Mouse (Mus musculus): Measurements from ENCODE around the gene Hils1.
A peak's percentile ranks its signal among the peaks of the same experiment; 100 is the strongest.

The Hils1 gene

GRCm38 (mm10) chr11:94989562-94990017 lies 22.2 kb downstream of the Hils1 start:
- DNase-seq, result peak; percentile 91

DNA sequence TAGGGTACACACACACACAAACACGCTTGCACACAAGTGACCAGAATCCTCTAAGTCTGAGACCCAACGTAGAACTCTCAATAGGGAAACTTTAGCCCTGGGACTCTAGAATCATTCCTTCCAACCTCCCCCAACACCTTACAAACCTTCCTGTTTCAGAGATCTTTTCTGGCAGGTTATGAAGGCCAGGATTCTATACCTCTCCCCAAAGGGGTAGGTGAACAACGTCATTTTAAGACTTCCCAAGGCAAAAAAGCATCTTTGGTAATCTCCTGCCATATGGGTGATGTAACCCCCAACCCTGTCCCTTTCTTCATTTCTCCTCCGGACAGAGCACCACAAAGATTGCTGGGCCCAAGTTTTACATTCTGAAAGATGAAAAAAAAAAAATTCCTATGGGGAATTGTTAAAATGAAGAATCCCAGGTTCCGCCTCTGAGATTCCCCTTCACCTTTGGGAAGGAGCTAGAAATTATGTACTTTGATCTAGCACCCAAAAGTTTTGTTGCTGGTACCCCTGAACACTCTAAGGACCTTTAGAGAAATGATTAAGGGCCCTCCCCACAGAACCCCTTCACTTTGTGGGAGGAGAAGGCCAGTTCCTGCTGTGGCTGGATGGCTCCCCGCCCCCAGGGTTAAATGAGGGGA lies 22.8 kb downstream of the Hils1 start:
- DNase-seq, result no peak

DNA sequence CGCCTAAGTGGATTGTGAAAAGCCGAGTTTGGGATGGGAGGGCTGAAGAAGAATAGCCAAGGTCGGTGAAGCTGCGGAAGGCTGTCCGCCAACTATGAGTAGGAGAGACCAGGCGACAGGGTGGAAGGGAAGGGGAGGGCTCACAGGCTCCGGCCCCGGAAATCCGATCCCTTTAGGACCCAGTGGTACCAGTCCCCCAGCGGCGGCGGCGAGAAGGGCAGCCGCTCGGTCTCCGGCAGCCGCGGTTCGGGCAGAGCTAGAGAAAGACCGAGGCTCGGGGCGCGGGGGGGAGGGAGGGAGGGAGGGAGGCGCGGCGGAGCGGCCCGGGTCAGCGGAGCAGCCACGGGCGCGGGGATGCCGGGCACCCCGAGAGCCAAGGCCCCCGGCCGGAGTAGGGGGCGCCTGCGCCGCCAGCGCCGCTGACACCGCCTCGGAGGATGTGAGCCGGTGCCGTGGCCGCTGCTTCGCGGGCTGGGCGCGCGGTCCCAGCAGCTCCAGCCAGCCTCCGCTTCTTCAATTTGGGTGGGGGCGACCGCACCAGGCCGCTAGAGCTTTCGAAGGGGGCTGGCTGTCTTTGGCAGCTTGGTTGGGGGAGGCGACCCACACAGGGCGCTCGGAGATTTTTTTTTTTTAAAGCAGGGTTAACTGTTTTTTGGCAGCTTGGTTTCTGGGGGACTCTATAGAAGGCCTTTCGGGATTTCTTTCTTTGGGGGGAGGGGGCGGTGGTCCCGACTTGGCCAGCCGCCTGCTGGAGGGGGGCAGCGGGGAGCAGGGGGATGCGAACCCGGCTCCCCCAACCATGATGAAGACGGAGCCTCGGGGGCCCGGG lies 23.6 kb downstream of the Hils1 start, which contains the start of gene Ppp1r9b:
TSS of gene Ppp1r9b (plus strand) at position 287 of the 829 bp plus-strand sequence.
- DNase-seq, result peak; percentile 94

DNA sequence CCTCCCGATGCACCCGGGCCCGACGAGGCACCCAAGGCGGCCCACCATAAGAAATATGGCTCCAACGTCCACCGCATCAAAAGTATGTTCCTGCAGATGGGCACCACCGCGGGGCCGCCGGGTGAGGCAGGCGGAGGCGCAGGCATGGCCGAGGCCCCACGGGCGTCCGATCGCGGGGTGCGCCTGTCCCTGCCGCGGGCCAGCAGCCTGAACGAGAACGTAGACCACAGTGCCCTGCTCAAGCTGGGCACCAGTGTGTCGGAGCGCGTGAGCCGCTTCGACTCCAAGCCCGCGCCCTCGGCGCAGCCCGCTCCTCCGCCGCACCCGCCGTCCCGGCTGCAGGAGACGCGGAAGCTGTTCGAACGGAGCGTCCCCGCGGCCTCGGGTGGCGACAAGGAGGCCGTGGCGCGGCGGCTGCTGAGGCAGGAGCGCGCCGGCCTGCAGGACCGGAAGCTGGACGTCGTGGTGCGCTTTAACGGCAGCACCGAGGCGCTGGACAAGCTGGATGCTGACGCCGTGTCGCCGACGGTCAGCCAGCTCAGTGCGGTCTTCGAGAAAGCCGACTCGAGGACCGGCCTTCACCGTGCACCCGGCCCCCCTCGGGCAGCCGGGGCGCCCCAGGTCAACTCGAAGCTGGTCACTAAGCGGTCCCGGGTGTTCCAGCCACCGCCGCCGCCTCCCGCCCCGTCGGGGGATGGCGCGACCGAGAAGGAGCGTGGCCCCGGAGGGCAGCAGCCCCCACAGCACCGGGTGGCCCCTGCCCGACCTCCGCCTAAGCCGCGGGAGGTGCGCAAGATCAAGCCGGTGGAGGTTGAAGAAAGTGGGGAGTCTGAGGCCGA lies 24.5 kb downstream of the Hils1 start:
- peak; percentile 69 for DNase-seq

- no peak for DNase-seq
Observed at GRCm38 (mm10) chr11:94992480-94992753, 25.0 kb downstream of the Hils1 start.

GRCm38 (mm10) chr11:94992754-94993606 lies 25.6 kb downstream of the Hils1 start:
- DNase-seq, result peak; percentile 65

DNA sequence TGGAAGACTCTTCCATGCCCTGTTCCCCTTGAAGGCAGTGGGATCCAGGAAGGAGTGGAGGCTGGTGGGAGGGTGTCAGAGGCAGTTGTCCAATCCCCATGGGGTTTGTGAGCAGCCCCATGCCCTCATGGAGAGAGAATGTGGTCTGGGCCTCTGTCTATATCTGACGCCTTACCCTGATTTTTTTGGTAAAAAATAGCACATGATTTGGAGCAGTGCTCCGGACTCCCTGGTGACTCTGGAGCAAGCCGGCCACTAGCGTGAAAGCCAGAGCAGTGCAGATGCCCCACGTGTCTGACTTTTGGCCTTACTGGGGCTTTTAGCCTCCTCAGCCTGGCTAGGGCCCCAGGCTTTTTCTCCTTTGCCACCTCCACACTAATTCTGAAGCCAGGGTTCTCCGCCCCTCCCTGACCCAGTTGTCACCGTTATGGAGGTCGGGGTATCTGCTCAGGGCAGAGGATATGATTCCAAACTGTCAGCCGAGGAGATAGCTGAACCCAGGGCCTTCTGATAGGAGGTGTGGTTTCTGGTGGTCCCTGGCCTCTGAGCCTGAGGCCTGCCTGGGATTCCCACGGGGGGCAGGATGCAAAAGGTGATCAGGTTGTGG lies 26.9 kb downstream of the Hils1 start:
- no peak for DNase-seq

DNA sequence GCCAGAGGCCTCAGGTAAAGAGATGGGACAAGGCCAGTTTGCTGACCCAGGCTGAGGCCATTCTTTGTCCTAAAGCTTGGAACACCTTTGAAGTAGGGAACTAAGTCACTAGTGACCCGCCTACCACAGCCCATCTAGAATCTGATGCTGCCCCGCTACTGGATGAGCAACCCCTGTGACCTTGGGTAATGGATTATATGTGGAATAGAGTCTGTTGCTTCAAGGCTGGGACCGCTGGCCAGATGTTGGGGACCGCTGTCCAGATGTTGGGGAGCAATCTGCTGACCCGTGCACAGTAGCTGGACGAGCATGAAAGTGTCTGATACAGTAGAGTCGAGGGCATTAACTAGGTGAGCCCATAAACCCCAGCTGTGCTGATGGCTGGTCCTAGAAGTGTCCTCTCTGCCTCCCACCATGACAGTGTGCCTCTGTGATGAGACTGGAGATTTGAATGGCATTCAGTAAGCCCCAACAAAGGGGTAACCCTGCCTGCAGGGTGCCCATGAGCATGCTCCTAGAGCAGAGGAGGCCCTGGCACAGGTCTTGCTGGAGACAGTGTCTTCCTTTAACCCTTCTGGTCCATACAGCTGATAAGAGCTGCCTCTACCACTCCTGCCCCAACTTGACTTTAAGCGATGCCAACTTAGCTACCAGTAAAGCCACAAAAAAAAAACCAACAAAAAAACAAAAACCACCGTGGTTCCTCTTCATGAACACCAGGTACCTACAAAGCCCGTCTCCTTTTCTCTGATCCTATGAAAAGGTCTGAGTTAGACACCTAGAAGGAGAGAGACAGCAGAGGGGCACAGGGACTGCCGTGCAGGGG lies 27.8 kb downstream of the Hils1 start:
- DNase-seq, result no peak

DNA sequence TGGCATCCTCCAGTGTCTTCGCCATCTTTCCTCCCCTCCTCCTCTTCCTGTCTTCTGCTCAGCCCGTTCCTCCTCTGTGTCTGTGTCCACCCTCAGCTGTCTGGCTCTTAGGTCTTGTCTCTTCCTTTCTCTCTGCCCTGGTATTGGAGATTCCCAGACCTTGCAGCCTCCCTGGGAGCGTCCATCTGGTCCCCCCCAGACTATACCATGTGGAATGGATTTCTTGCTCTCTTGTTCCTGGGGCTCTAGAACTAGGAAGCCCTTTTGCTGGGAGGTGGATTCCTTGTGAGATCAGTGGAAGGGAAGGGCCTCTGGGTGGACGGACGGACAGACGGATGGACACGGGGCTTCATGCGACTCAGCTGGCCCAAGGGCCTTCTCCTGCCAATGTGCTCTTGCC lies 28.7 kb downstream of the Hils1 start:
- no peak for DNase-seq

DNA sequence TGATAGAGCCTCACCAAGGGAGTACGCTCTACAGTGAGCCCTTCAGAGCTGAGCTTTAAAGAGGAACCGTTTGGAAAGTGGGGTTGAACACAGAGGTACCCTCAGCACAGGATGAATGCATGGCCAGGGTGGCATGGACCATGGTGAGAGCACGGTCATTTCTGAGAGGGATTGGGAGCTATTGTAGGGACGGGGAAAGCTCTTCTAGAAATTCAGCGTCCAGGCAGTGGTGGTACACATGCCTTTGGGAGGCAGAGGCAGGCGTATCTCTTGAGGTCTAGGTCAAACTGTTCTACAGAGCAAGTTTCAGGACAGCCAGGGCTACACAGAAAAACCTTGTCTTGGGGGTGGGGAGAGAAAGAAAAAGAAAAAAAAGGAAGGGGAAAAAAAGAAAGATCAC lies 29.6 kb downstream of the Hils1 start:
- DNase-seq, result no peak

DNA sequence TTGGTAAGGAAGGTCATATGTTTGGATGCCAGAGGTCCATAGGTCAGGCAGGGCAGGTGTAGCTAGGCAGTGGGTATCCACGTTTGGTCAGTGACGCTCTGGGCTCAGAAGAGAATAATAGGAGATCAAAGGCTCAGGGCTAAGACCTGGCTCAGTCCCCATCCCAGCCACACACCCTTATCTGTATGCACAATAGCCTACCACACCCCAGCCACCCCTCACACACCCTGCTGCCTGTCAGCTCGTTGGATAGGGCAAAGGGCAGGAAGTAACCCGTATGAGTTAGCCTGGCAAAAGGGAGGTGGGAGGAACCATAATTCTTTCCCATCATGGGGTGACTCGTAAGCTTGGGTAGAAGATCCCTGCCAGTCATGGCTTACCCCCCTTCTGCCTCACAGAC lies 30.2 kb downstream of the Hils1 start:
- DNase-seq, result no peak

- DNase-seq, result no peak
Observed at GRCm38 (mm10) chr11:94998041-94998531, 30.7 kb downstream of the Hils1 start.

GRCm38 (mm10) chr11:95000128-95000527 lies 32.7 kb downstream of the Hils1 start:
- DNase-seq, result no peak

DNA sequence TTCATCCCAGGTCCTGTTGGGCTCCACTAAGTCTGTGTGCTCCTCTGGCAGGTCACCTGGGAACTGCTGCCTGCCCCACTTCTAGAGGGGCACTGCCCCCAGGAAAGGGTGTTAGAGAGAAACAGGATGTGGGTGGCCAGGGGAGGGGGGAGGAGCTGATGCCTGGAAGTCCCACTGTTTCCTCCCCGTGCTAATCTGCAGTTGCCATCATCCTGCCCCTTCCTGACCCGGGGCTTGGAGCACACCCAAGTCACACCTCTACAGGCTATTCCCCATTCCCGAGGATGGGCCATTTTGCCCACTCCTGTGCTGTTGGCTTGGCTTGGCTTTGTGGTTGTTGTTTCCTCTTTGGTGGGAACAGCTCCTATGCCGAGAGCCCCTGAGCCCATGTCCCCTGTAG lies 33.2 kb downstream of the Hils1 start:
- DNase-seq, result peak; percentile 77

GRCm38 (mm10) chr11:95001058-95001457 lies 33.7 kb downstream of the Hils1 start:
- peak; percentile 81 for DNase-seq

DNA sequence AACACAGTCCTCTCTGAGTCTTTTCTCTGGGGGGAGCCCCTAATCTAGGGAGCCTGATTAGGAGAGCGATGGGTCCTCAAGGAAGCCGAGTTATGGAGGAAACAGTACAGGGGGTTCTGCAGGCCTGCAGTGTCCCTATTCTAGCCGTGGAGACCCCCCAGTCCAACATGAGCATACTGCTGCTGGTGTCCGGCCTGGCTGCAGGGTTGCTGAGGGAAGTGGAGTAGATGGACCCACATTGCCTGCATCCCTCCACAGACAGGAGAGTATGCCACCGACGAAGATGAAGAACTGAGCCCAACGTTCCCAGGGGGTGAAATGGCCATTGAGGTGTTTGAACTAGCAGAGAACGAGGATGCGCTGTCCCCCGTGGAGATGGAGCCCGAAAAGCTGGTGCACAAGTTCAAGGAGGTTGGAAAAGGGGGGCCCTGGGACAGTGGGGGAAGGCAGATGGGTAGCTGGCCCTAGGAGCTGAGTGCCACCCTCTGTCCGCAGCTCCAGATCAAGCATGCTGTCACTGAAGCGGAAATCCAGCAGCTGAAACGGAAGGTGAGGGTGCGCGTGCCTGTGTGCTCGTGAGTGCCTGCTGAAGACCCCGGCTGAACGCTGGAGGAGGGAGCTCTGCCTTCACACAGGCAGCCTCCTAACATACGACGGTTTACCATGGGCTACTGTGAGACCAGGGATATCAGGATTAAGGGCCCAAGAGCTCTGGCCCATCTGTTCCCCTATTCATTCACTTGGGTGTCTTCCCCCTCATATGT lies 34.4 kb downstream of the Hils1 start:
- no peak for DNase-seq

GRCm38 (mm10) chr11:95002705-95003104 lies 35.3 kb downstream of the Hils1 start:
- DNase-seq, result no peak

DNA sequence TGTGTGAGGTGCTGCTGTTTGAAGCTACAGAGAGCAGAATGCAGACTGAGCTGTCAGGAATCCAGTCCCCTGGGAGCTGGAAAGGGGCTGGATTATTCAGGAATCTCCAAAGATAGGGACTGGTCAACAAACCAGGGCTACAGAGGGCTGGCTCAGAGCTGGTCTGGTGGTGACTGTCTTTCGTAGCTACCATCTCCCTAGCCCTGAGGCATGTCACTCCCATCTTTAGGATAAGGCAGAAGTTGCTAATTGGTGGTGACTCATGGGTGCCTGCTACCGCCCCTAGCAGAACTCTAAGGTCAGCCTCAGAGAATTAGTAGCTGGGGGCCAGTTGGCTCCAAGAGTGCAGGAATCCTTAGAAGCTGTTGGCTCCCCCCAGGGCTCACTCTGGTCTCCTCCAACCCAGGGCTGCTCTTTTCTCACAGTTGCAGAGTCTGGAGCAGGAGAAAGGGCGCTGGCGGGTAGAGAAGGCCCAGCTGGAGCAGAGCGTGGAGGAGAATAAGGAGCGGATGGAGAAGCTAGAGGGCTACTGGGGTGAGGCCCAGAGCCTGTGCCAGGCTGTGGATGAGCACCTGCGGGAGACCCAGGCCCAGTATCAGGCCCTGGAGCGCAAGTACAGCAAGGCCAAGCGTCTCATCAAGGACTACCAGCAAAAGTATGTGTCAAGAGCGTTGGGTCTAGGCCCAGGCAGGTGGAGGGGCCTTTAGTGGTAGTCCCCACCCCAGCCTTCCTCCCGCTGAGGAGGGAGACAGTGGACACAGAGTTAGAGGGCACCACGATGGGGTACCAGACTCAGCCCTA lies 36.9 kb downstream of the Hils1 start:
- DNase-seq, result peak; percentile 43

GRCm38 (mm10) chr11:95004937-95005198 lies 37.5 kb downstream of the Hils1 start:
- no peak for DNase-seq

GRCm38 (mm10) chr11:95006038-95006437 lies 38.6 kb downstream of the Hils1 start:
- no peak for DNase-seq
